Mouse (Mus musculus) neural tube, embryonic 10.5 days (tissue): ENCODE measurements around the gene 1810049J17Rik.

Experiments
- DNase-seq: peaks from one replicate; pipeline ENCODE4 v3.0.0-alpha.2; 2017; ENCODE audit warnings: low spot score; ENCODE audit errors: extremely low spot score

1810049J17Rik gene

DNA sequence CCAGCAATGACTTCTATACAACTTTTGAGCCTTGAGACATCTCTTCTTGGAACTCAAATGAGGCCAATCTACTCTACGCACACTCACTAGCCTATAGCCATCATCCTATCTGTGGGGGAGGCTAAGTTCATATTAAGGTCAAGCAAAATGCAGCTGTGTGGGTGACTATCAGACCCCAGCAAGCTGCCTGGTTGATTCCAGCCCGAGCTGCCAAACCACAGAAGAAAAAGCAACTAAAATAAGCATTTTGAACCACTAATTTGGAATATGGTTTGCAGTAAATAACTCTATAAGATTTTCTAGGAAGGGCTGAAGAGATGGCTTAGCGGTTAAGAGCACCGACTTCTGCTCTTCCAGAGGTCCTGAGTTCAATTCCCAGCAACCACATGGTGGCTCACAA, 11.0 kb downstream of the 1810049J17Rik start:
- no peak for DNase-seq

DNA sequence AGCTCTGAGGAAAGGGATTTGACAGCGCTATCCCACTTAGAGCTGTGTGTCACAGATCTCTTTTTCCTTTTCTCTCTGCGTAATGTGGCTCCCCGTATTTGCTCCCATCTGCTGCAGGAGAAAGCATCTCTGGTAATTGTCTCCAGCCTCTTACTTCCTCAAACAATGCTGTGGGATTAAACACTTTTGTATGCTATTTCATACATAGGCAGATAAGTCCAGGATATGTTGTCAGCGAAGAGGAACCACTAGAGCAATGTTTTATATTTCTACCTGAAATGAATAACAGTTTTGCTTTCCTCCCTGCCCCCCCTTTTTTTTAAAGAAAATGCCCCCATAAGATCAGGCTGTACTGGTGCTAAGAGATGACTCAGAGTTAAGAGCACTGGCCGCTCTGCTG, 13.2 kb downstream of the 1810049J17Rik start:
- DNase-seq = no peak

- no peak for DNase-seq
Measured at GRCm38 (mm10) chr15:12307114-12307513, 14.6 kb downstream of the 1810049J17Rik start.

- DNase-seq = no peak
Measured at GRCm38 (mm10) chr15:12306188-12307071, 15.3 kb downstream of the 1810049J17Rik start.

GRCm38 (mm10) chr15:12301771-12302170, 19.9 kb downstream of the 1810049J17Rik start:
- no peak for DNase-seq

- DNase-seq = no peak
Measured at GRCm38 (mm10) chr15:12298231-12298737, 23.4 kb downstream of the 1810049J17Rik start.

GRCm38 (mm10) chr15:12296228-12296627, 25.5 kb downstream of the 1810049J17Rik start:
- no peak for DNase-seq

DNA sequence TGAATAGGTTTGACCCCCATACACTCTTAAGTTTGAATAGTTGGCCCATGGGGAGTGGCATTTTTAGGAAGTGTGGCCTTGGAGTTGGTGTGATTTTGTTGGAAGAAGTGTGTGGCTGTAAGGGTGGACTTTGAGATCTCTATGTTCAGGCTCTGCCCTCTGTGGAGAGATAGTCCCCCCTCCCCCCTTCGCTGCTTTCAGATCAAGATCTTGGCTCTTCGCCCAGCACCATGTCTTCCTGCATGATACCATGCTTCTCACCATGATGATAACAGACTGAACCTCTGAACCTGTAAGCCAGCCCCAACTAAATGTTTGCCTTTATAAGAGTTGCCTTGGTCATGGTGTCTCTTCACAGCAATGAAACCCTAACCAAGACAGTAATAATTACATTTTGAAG, 29.9 kb downstream of the 1810049J17Rik start:
- DNase-seq = no peak

DNA sequence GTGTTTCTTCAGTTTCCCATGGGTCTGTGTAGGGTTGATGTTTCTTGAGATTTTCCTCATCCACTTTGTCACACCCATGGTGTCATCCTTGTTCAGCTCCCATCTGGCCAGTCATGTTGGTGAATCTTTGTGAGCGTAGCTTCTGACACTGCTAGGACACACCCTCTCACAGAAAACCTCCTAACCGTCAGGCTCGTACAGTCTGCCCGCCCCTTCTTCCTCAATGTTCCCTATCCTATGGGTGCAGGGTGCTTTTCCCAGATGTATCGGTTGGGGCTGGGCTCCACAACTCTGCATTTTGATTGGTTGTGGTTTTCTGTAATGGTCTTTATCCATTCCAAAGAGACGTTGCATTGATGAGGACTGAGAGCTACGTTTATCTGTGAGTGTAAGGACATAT, 31.4 kb downstream of the 1810049J17Rik start:
- DNase-seq = no peak

DNA sequence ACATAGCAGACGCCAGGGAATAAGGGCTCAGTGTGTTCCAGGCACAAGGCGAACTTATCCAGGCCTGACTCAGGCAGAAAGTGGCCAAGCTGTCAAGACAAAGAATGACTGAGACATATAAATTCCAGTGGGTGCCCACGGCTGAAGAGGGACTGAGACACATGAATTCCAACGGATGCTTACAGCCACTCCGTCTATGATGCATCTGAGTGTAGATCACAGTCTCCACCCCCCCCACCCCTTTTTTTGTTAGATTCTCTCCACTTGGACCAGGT, 36.2 kb downstream of the 1810049J17Rik start:
- no peak for DNase-seq

DNA sequence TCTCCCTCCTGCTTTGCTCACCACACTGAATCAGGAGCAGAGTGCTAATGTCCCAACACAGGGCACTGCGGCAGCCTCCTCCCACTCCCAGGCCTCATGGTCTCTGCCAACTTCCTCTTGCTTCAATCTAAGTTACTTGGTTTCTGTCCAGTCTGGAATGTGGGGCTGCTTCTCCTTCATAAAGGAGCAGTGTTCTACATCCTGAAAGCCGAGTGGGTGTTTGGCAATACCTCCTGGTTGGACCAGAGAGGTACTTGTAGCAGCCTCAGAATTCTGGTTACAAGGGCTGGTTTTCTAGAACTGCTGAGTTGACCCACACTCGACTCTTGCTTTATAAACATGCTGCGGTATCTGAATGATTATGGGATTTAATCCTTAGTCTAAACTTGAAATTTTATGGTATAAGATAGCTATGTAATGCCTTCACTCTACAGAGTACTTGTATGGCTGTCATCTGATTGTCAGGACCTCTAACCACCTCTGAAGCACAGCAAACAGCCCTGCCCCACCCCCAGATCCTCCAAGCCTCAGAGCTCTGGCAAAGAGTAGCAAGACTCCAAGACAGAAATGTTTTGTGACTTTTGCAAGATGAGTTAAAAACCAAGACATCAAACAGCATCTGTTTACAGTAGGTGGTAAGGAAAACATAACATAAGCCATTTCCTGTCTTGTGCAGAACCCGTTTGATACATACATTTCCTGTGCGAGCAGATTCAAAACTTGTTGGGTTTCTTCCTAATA, 36.7 kb downstream of the 1810049J17Rik start:
- DNase-seq = no peak

DNA sequence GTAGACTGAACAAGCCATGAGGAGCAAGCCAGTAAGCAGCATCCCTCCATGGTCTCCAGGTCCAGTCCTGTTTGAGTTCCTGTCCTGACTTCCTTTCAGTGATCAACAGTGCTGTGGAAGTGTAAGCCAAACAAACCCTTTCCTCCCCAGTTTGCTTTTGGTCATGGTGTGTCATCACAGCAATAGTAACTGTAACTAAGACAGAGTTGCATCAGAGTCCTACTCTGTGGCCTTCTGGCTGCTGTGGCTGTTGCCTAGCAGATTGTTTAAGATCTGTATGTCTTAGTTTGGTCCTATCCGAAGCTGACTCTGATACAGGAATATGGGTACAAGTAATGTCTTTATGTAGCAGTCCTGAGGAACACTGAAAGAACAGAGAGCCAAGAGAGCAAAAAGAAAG, 41.9 kb downstream of the 1810049J17Rik start:
- DNase-seq = no peak

GRCm38 (mm10) chr15:12275091-12275623, 46.5 kb downstream of the 1810049J17Rik start:
- no peak for DNase-seq

- DNase-seq = no peak
Measured at GRCm38 (mm10) chr15:12274053-12274769, 47.5 kb downstream of the 1810049J17Rik start.

DNA sequence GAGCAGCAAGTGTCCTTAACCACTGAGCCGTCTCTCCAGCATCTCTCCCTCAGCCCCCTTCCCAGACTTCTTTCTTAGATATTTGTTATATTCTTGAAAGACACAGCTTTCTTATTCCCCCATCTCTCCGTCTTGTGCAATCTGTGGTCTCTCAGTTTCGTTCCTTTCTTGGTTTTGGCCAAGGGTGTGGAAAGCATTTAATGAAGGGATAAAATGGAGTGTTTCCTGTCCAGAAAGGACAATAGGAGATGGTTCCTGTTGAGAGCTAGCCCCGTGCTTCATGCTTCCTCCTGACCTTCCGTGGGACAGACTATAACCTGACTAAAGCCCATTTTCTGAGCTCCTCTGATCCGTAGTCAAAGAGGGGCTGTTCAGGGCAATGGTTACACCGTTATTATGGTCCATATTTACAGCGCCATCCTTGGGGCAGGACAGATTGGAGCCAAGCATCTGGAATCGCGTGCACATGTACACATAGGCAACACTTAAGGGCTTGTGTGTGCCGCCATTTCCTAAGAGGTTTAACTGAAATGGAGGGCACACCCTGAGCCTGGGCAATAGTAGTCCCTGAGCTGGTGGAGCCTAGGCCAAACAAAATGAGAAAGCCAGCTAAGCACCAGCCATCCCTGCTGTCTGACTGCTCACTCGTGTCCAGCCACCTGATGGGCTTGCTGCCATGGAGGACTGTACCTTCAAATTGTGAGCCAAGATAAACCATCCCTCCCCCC, 48.2 kb downstream of the 1810049J17Rik start:
- DNase-seq = no peak
